Mouse (Mus musculus) ES-Bruce4 (cell line): ENCODE results near the gene Raph1.
"Not testable (repeated sequence)": the region's sequence is repeated elsewhere in the genome, so short reads cannot be mapped to it uniquely, and the experiment has no call there.

Experiments used
- CTCF ChIP-seq: IDR thresholded peaks from one replicate; pipeline ENCODE4 v1.8.1; 2011; ENCODE audit warnings: low read depth, low read length
- EP300 ChIP-seq: IDR thresholded peaks from 2 replicates; pipeline ENCODE4 v1.6.1; 2011; ENCODE audit warnings: low read depth, low read length; ENCODE audit not compliant: insufficient read depth
- POLR2A ChIP-seq: IDR thresholded peaks from one replicate; pipeline ENCODE4 v1.8.1; 2011; ENCODE audit warnings: low read length; ENCODE audit not compliant: insufficient read depth

GRCm38 (mm10) chr1:60441438-60441837, 125.5 kb downstream of the Raph1 start:
- not testable (repeated sequence) for TF ChIP-seq CTCF, POLR2A, EP300
